Mouse (Mus musculus) 416B (cell line): ENCODE measurements at regions not wholly inside any gene's neighbourhood (a gene's known extent, or its start where the extent isn't known, plus 50 kb on each side); places are given as distances from the start of the nearest gene placed in this dataset.
A peak's percentile ranks its signal among the peaks of the same experiment; 100 is the strongest.

Experiments used
- DNase-seq: peaks from one replicate; pipeline ENCODE4 v3.0.0; 2011; ENCODE audit warnings: low read depth

DNA sequence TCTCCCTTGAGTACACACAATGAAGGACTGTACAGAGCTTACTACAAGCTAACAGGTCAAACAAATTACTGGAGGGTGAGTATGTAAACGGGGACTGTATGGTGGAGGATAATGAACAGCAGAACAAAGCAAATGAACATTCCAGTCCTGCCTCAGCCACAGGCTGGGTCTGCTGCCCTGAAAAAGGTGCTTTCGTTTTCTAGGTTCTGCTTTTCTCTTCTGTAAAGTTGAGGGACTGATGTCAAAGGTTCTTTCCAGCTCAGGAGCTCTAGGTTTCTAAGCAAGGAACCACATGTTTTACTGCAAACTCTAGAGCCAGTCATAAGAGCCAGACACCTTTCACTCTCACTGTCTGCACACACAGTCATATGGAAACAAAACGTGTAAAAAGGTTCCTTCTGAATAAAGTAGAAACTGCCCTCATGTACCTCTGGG, 106.1 kb upstream of the Ahr start:
- no peak for DNase-seq

- no peak for DNase-seq
Observed at GRCm38 (mm10) chr12:35623484-35623883, 88.6 kb upstream of the Ahr start.

GRCm38 (mm10) chr12:35614885-35615284, 80.0 kb upstream of the Ahr start:
- no peak for DNase-seq

GRCm38 (mm10) chr12:35607652-35608051, 72.8 kb upstream of the Ahr start:
- DNase-seq = no peak

- no peak for DNase-seq
Observed at GRCm38 (mm10) chr12:35603742-35604141, 68.9 kb upstream of the Ahr start.

DNA sequence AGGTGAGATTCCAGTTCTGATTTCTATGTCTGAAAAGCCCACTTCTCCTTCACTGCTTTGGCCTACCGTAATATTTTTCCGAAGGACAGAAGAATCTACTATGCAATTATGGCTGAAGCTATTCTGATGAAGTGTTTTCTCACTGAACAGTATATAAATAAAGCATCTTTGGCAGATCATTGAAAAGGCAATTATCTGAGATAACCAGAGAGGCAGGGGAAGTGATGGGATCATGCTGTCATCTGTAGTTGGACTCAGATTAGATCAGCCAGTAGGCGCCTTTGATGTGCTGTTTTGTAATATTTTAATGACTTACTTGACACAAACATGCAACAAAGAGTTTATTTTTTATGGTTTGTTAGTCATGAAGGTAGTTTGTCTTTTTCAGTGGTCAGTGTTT, 67.8 kb upstream of the Ahr start:
- DNase-seq = no peak

- DNase-seq = peak; percentile 16
Observed at GRCm38 (mm10) chr12:35598298-35598697, 63.5 kb upstream of the Ahr start.

DNA sequence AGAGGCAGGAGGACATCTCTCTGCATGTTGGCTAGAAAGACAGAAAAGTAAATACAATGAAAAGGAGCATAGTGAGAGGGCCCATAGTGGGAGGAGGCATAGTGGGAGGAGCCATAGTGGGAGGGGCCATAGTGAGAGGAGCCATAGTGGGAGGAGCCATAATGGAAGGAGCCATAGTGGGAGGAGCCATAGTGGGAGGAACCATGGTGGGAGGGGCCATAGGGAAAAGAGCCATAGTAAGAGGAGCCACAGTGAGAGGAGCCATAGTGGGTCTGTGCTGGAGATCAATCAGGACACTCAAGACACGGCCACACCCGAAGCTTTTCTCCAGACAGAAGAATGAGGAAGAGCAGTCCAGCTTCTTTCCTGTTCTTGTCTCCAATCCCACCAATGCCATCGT, 58.0 kb upstream of the Ahr start:
- DNase-seq = no peak
